Mouse (Mus musculus) lung, adult 2 months (tissue): ENCODE data around the gene Mon1a.

Source experiments
- CTCF ChIP-seq: fragments of 200-500 bp; IDR thresholded peaks from 2 replicates; pipeline ENCODE4 v1.5.1; 2011; ENCODE audit warnings: mild to moderate bottlenecking, low read length, control low read depth; ENCODE audit not compliant: insufficient read depth
- POLR2A ChIP-seq: fragments of 200-500 bp; IDR thresholded peaks from 2 replicates; pipeline ENCODE4 v1.6.1; 2011; ENCODE audit warnings: low read depth, mild to moderate bottlenecking, control low read depth, low read length, borderline replicate concordance; ENCODE audit errors: extremely low read depth

DNA sequence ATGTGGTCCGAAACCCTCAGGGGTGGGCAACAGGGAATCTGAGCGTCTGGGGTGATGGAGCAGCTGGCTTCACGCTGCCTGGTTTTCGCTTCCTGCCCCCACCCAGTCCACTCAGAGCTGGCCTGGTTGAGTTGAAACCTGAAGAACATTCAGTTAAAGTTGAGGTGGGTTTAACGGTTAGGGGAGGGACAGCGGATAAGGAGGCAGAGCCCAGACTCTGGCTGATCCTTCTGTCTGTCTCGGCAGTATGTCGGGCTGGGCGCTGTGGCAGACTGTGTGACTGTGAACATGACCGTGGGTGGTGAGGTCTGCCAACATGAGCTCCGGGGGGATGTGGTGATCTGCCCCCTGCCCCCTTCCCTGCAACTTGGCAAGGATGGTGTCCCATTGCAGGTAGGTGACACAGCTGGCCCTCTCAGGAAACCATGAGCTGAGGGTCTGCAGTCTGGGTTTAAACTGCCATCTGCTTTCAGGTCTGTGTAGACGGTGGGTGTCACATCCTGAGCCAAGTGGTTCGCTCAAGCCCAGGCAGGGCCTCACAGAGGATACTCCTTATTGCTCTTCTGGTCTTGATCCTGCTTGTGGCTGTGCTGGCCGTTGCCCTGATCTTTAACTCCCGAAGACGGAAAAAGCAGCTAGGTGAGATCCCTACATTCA is 26.9 kb downstream of the Mon1a start:
- TF ChIP-seq CTCF (no peak), POLR2A (no peak)
